Mouse (Mus musculus): Measurements from ENCODE around the gene Krtap28-13.

GRCm38 (mm10) chr1:83039080-83039479, 21.6 kb upstream of the Krtap28-13 start:
- no peak for TF ChIP-seq CTCF (IDR thresholded peaks at IDR 0.05; ENCODE audit: insufficient read depth, low read depth, low read length)
- TF ChIP-seq POLR2A (IDR thresholded peaks at IDR 0.05; ENCODE audit: insufficient read depth, low read depth, low read length) = no peak
